Mouse (Mus musculus) CH12F3 (cell line): ENCODE measurements around the gene Stpg4.

ENCODE experiments used
- in situ Hi-C: fragments of 300-500 bp; cut with MboI; formaldehyde crosslinking; loops from 2 replicates; pipeline ENCODE4 v1.14.3; 2020; ENCODE audit warnings: low sequenced_read_pairs

Gene Stpg4

GRCm38 (mm10) chr17:87427511-87427910 lies at the start of gene Stpg4:
Gene Stpg4, minus strand, starts transcription at chr17:87427741.
- in situ Hi-C loops = no loop called here

GRCm38 (mm10) chr17:87475356-87475755 lies 47.8 kb upstream of the Stpg4 start:
- in situ Hi-C loops = no loop called here

- in situ Hi-C loops = no loop called here
Measured at GRCm38 (mm10) chr17:87474501-87474795, 46.9 kb upstream of the Stpg4 start.

GRCm38 (mm10) chr17:87473736-87474500 lies 46.4 kb upstream of the Stpg4 start:
- in situ Hi-C loops = no loop called here

- in situ Hi-C loops = no loop called here
Measured at GRCm38 (mm10) chr17:87473441-87473735, 45.8 kb upstream of the Stpg4 start.

GRCm38 (mm10) chr17:87472879-87473278 lies 45.3 kb upstream of the Stpg4 start:
- in situ Hi-C loops = no loop called here

GRCm38 (mm10) chr17:87471661-87472060 lies 44.1 kb upstream of the Stpg4 start:
- in situ Hi-C loops = no loop called here

GRCm38 (mm10) chr17:87470797-87471196 lies 43.3 kb upstream of the Stpg4 start:
- in situ Hi-C loops = no loop called here

- in situ Hi-C loops = no loop called here
Measured at GRCm38 (mm10) chr17:87470282-87470681, 42.7 kb upstream of the Stpg4 start.

GRCm38 (mm10) chr17:87469428-87469827 lies 41.9 kb upstream of the Stpg4 start:
- in situ Hi-C loops = no loop called here

GRCm38 (mm10) chr17:87468616-87469015 lies 41.1 kb upstream of the Stpg4 start:
- in situ Hi-C loops = no loop called here

GRCm38 (mm10) chr17:87461499-87461896 lies 34.0 kb upstream of the Stpg4 start:
- in situ Hi-C loops = no loop called here

GRCm38 (mm10) chr17:87460669-87461498 lies 33.3 kb upstream of the Stpg4 start:
- in situ Hi-C loops = no loop called here

GRCm38 (mm10) chr17:87459750-87460668 lies 32.5 kb upstream of the Stpg4 start:
- in situ Hi-C loops = no loop called here

- in situ Hi-C loops = no loop called here
Measured at GRCm38 (mm10) chr17:87458911-87459749, 31.6 kb upstream of the Stpg4 start.

GRCm38 (mm10) chr17:87457961-87458360 lies 30.4 kb upstream of the Stpg4 start:
- in situ Hi-C loops = no loop called here

- in situ Hi-C loops = no loop called here
Measured at GRCm38 (mm10) chr17:87454121-87454520, 26.6 kb upstream of the Stpg4 start.

- in situ Hi-C loops = no loop called here
Measured at GRCm38 (mm10) chr17:87453336-87453735, 25.8 kb upstream of the Stpg4 start.

GRCm38 (mm10) chr17:87448881-87449280 lies 21.3 kb upstream of the Stpg4 start:
- in situ Hi-C loops = no loop called here

- in situ Hi-C loops = no loop called here
Measured at GRCm38 (mm10) chr17:87448339-87448738, 20.8 kb upstream of the Stpg4 start.
